Mouse (Mus musculus) kidney, adult 2 months (tissue): Measurements from ENCODE around the gene Zfyve19. TPM values are rescaled to one million over a fixed set of nuclear protein-coding genes. Genes with fewer than 3 reads are reported as not detected.
A peak's percentile ranks its signal among the peaks of the same experiment; 100 is the strongest.

ENCODE experiments used
- DNase-seq: peaks from one replicate; pipeline ENCODE4 v3.0.0; 2021
- H3K27ac ChIP-seq: fragments of 200-500 bp; 2 replicates; pipeline ENCODE4 v1.5.1; 2012; ENCODE audit warnings: low read depth, low read length, control low read depth, inconsistent platforms; ENCODE audit not compliant: insufficient read depth
- H3K27me3 ChIP-seq: fragments of 200-500 bp; replicated peaks from 2 replicates; pipeline ENCODE4 v1.6.1; 2012; ENCODE audit warnings: mild to moderate bottlenecking, moderate library complexity, low read length, inconsistent platforms; ENCODE audit not compliant: control insufficient read depth, insufficient read depth
- H3K36me3 ChIP-seq: fragments of 200-500 bp; 2 replicates; pipeline ENCODE4 v1.6.1; 2012; ENCODE audit warnings: mild to moderate bottlenecking, moderate library complexity, low read length, inconsistent platforms; ENCODE audit not compliant: control insufficient read depth, insufficient read depth
- H3K4me1 ChIP-seq: fragments of 200-500 bp; 2 replicates; pipeline ENCODE4 v1.6.1; 2011; ENCODE audit warnings: low read length; ENCODE audit not compliant: control insufficient read depth, insufficient read depth
- H3K4me3 ChIP-seq: fragments of 200-500 bp; 2 replicates; pipeline ENCODE4 v1.5.1; 2011; ENCODE audit warnings: mild to moderate bottlenecking, low read depth, low read length, control low read depth; ENCODE audit not compliant: insufficient read depth
- CTCF ChIP-seq: fragments of 200-500 bp; conservative IDR thresholded peaks from 2 replicates; pipeline ENCODE4 v1.5.1; 2011; ENCODE audit warnings: low read depth, mild to moderate bottlenecking, control low read depth, low read length, moderate library complexity, mixed read lengths; ENCODE audit not compliant: insufficient read depth, insufficient read length
- POLR2A ChIP-seq: fragments of 200-500 bp; IDR thresholded peaks from one replicate; pipeline ENCODE4 v1.6.1; 2011; ENCODE audit warnings: low read depth, low read length, control low read depth
- WGBS: fragments of 180-500 bp; shearing (Covaris S2); methylation state at CpG from one replicate; pipeline ENCODE4 v1.1.7; 2018; 5-methylcytosine and 5-hydroxymethylcytosine counted together
- polyA plus RNA-seq: library from polyadenylated mRNA; depleted of rRNA; stranded (reverse); fragments of >200 nt; gene quantifications from 2 replicates; pipeline ENCODE4 v1.2.3, GENCODE M21; 2012

Gene Zfyve19
- polyA plus RNA-seq, 1 experiment, result 39.1 TPM

- H3K4me1 ChIP-seq, result no peaks in the 10 kb centered on the region
Observed at GRCm38 (mm10) chr2:119170282-119170681, 38.1 kb upstream of the Zfyve19 start.

GRCm38 (mm10) chr2:119171574-119171973, 36.8 kb upstream of the Zfyve19 start:
- TF ChIP-seq POLR2A (no peak), CTCF (no peak)
- no peak for DNase-seq
- no peaks in the 10 kb centered on the region for H3K27me3 ChIP-seq
- no peaks in the 10 kb centered on the region for H3K4me1 ChIP-seq
- H3K27ac ChIP-seq, result no peak overlapping the region
- WGBS, result 73% methylated on average over 8 of the region's 8 CpGs
- no peak overlapping the region for H3K4me3 ChIP-seq
- no peaks in the 10 kb centered on the region for H3K36me3 ChIP-seq

More at GRCm38 (mm10) chr2:119170282-119170681, 38.1 kb upstream of the Zfyve19 start:
- no peak for DNase-seq
- Histone ChIP-seq H3K4me3 (no peak overlapping the region), H3K36me3 (no peaks in the 10 kb centered on the region), H3K27ac (no peak overlapping the region), H3K27me3 (no peaks in the 10 kb centered on the region)
- TF ChIP-seq CTCF, result no peak
- no peak for TF ChIP-seq POLR2A
- WGBS, result 92% methylated on average over 2 of the region's 2 CpGs

GRCm38 (mm10) chr2:119172446-119172845, 36.0 kb upstream of the Zfyve19 start:
- Histone ChIP-seq H3K27me3 (no peaks in the 10 kb centered on the region), H3K36me3 (no peaks in the 10 kb centered on the region), H3K4me3 (no peak overlapping the region), H3K4me1 (no peaks in the 10 kb centered on the region), H3K27ac (no peak overlapping the region)
- TF ChIP-seq POLR2A (no peak), CTCF (no peak)
- DNase-seq, result no peak
- WGBS, result 89% methylated on average over 7 of the region's 7 CpGs

- WGBS, result 32% methylated on average over 13 of the region's 13 CpGs
- no peaks in the 10 kb centered on the region for H3K36me3 ChIP-seq
- DNase-seq, result peak; percentile 85
- TF ChIP-seq POLR2A, result no peak
- TF ChIP-seq CTCF, result no peak
- H3K4me1 ChIP-seq, result no peaks in the 10 kb centered on the region
- H3K27ac ChIP-seq, result no peak overlapping the region
- no peak overlapping the region for H3K4me3 ChIP-seq
- H3K27me3 ChIP-seq, result no peaks in the 10 kb centered on the region
Observed at GRCm38 (mm10) chr2:119172862-119173576, 35.4 kb upstream of the Zfyve19 start.

- H3K36me3 ChIP-seq, result no peaks in the 10 kb centered on the region
- H3K27ac ChIP-seq, result 0 out of 2 replicates have a peak within 1 kb of the TSS, but pooled peaks have one; percentile 26
- TF ChIP-seq POLR2A (no peak), CTCF (no peak)
- no peak for DNase-seq
- H3K27me3 ChIP-seq, result no peaks in the 10 kb centered on the region
- H3K4me3 ChIP-seq, result no peak within 1 kb of the TSS
- no peaks in the 10 kb centered on the region for H3K4me1 ChIP-seq
- 60% methylated on average over 8 of the region's 8 CpGs for WGBS
Observed at GRCm38 (mm10) chr2:119173991-119174651, 34.3 kb upstream of the Zfyve19 start, which contains the start of gene Gm14137. Gm14137 (plus strand) TSS chr2:119174509.

GRCm38 (mm10) chr2:119174866-119175265, 33.6 kb upstream of the Zfyve19 start:
- no peak for DNase-seq
- H3K4me1 ChIP-seq, result no peaks in the 10 kb centered on the region
- H3K4me3 ChIP-seq, result no peak overlapping the region
- TF ChIP-seq POLR2A, result no peak
- no peak for TF ChIP-seq CTCF
- no peak overlapping the region for H3K27ac ChIP-seq
- 74% methylated on average over 14 of the region's 14 CpGs for whole genome bisulfite sequencing
- no peaks in the 10 kb centered on the region for H3K27me3 ChIP-seq
- H3K36me3 ChIP-seq, result no peaks in the 10 kb centered on the region

- H3K36me3 ChIP-seq, result no peaks in the 10 kb centered on the region; the same call in 1 of the 2 replicates
- TF ChIP-seq CTCF, result no peak
- no peak for TF ChIP-seq POLR2A
- no peak overlapping the region for H3K4me3 ChIP-seq
- 0 out of 2 replicates have a peak overlapping the region, but pooled peaks have one; percentile 26 for H3K27ac ChIP-seq
- no peaks in the 10 kb centered on the region for H3K27me3 ChIP-seq
- DNase-seq, result peak; percentile 54
- WGBS, result 70% methylated on average over 6 of the region's 6 CpGs
- H3K4me1 ChIP-seq, result no peaks in the 10 kb centered on the region
Observed at GRCm38 (mm10) chr2:119175614-119176013, 32.8 kb upstream of the Zfyve19 start.
